Mouse (Mus musculus): ENCODE measurements around the gene Fam129a. TPM values are rescaled to one million over a fixed set of nuclear protein-coding genes. Genes with fewer than 3 reads are reported as not detected.
A peak's percentile ranks its signal among the peaks of the same experiment; 100 is the strongest.

Fam129a gene
- total RNA-seq, 2 experiments from 2014 or later = 12.8 to 18.2 TPM

DNA sequence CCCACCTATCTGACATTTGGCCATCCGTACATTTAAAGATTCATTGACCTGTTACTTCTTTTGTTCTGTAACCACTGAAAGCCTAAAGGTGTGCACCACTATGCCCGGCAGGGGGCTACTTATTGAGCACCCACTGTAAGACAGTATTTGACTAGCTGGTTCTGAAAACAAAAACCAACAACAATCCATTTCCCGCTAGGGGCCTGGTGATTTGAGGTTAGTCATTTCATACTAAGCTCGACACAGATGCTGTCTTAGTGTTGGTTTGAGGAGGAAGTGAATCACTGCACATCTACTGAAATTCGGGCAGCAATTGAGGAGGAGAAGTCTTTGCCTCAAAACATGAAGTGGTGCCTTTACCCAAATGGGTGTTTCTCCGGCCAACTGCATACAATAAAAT is 89.9 kb downstream of the Fam129a start:
- no peak for DNase-seq
- intact Hi-C loops (cut with DNase I) = no loop called here

DNA sequence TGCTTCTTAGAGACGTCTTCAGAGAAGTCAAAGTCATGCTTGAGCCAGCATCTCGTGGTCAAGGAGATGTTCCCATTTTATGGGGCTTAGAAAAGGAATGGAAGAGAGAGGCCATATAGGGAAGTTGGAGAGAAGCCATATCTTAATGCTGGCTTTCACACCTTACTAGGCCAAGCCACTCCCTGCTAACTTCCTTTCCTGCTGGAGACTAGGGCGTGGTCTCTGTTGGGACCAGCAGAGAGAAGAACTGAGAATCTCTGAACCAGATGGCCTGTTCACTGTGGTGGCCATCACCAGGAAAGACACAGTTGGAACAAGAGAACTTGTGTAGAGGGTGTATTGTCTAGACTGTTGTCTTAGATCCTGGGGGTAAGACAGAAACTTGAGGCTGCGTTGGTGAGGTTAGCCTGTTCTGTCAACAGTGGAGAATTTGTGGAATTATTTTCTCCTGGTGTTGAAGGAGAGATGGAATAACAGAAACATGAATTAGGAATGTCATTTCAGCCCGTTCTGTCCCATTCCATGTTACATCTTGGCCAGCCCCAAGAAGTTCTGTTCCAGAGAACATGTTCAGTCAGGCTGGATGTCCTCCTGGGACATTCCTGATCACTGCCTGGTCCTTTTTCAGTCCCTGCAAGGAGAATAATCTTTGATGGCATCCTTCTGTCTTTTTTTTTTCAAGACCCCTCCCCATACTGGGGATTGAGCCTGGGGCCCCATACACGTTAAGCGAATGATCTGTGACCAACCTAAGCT is 90.9 kb downstream of the Fam129a start:
- intact Hi-C loops (cut with DNase I) = no loop called here
- DNase-seq = no peak

DNA sequence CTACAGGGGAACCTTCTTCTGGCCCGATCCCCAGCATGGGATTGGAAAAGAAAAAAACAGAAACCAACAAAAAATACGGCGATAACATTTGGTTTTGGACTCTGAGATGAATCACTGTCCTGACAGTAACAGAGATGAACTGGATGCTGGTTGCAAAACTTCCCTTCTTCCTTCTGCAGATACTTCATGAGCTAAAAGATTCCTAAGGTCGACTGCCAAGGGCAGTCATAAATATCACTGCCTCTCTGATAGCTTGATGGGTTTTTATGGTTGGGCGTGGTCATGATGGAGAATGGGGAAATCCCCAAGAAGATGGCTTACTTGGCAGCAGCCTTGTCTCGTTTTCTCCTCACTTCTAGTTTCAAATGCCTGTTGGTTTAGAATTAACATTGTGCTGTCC is 92.0 kb downstream of the Fam129a start:
- intact Hi-C loops (cut with DNase I) = no loop called here
- DNase-seq = no peak

DNA sequence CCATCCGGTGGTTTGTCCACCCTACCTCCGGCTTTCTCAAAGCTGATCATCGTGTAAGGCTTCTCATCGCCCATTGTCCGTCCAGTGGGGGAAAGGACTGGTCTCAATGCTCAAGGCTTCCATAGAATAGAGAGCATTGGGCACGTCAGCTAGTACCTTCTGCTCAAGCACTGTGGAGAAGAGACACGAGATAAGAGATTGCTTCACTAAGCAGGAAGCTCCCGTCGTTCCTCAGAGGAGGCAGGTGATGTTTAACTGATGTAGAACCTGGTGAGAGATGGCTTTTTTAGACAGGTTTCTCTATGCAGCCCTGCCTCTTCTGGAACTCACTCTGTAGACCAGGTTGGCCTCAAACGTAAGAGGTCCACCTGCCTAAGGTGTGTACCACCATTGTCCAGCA is 93.4 kb downstream of the Fam129a start:
- no peak for DNase-seq
- intact Hi-C loops (cut with DNase I) = no loop called here

DNA sequence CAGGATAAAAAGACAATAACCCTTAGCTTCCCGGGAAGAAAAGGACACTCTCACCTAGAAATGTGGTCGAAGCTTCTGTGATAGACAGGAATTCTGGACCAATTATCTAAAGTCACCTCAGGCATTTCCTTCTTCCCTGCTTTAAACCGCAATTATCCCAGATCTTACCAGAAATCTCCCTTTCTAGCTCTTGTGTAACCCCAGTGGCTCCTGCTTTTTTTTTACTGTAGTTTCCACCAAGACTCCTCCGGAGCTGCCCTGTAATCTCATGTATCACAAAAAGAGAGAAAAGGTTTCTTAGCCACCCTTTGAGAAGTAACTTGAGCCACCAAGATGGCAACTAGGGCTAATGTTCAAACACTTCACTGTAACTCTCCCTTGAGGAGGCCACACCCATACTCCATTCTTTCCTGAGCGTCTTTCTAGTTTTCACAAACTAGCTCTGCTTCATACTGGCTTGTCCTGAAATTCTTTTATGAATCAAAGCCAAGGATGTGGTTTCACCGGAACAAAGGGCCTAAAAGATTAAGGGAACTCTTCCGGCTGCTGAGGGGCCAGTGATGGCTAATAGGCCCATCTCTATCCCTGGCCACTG is 93.9 kb downstream of the Fam129a start:
- no peak for DNase-seq
- intact Hi-C loops (cut with DNase I) = no loop called here

DNA sequence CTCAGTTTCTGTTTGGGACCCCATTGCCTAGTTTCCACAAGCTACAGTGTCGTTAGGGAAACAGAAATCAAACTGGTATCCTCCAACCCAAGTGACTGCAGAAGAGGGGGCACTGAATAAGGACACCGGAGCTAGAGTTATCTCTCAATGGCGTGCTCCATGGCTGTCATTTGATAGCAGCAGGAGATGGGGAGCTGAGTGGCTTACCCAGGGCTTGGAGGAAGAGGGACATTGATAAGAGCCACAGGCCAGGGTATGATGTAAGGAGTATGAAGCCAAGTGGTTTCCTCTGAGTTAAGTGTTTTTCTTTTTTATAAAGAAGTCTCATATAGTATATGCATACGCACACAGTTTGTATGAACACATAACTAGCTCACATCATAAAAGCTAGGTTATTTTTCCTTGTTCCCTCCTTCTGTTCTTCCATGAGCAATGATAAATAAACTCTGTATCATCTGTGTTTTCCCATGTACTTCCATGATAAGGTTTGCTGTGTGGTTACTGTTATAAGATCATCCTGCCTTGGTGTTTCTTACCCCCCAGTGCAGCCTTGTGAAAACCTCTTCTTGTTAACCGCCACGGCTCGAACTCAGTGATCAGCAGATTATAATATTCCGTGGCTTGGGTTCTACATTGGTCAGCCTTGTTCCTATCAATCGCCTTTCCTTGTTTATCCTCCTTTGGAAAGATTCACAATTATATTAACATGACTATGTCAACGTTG is 96.5 kb downstream of the Fam129a start:
- DNase-seq = no peak
- intact Hi-C loops (cut with DNase I) = no loop called here

DNA sequence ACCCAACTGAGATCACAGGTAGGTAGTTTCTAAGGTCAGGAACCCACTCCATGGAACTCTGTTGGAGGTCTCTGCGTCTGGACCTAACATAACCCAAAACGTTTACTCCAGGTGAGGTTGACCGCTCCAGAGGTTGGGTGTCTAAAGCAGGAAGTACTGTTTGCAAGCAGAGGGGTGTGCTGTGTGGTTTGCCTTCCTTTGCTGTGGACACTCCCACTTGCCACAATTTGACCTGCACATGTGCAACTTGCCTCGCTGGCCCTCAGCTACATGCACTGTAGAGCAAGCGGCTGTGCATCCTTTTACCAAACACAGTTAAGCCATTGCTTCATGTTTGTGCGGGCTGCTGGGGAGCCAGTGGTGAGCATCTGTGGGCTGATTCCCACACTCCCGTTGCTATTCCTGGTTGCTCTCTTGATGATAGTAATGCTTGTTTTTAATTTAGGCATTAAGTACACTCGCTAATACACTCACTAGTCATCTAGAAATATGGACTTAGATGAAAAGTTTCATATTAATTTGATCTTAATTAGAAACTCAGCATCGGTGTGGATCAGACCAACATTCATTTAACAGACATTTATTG is 99.1 kb downstream of the Fam129a start:
- intact Hi-C loops (cut with DNase I) = no loop called here
- DNase-seq = no peak

DNA sequence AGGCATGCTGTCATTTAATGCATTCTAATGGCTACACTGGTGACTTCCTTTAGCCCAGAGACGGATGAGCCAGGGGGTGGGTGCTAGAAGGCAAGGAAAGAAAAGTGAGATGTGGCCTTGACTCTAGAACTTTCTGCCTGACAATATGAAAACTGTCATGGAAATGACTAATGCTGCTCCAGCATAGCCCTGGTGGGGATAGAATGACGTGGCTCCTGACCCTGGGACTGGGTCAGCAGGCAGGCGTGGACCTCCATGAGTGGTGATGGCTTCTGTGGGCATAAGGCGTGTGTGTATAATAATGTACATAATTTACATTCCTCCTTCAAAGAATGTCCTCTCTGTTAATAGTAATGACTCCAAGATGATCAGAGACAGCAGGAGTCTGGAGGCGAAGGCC is 104.7 kb downstream of the Fam129a start:
- intact Hi-C loops (cut with DNase I) = no loop called here
- no peak for DNase-seq

DNA sequence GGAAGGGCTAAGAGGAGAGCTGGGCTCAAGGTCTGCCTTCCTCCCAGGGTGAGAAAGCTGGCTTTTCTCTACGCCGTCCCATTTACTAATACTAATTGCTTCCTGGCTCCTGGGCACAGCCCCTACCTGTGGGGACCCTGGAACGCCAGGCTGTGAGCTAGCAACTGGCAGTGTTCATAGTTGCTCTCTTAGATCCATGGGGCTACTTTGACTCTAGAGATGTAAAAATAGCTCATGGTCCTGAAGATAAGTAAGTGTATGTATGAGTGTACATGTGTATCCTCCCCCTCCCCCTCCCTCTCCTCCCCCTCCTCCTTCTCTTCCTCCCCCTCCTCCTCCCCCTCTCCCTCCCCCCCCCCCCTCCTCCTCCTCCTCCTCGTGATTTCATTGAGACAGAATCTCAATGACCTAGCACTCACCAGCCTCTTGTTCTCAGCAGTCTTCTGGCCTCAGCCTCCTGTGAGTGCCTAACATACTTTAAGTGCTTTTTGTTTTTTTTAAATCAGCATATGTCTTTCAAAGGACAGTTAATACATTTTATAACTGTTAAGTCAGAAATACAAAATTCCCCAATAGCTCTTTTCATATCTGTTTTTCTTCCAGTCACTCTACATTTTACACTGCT is 106.3 kb downstream of the Fam129a start:
- intact Hi-C loops (cut with DNase I) = no loop called here
- no peak for DNase-seq

DNA sequence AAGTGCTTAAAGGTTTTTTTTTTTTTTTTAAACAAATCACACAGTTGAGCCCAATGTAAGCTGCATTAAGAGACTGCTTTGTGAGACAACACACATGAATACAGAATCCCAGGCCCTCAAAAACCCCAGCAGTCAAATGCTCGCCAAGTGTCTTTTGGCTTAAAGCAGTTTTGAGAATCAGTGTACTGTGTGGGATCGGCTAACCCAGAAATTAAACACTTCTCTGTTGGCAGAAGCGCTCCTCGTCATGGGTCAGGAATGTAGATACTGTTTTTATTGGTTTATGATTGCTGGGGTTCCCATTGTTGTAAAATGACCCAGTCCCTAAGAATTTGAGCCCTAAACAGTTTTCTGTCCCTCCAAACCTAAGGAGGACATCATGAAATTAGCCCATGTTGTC is 107.0 kb downstream of the Fam129a start:
- DNase-seq = no peak
- intact Hi-C loops (cut with DNase I) = no loop called here

DNA sequence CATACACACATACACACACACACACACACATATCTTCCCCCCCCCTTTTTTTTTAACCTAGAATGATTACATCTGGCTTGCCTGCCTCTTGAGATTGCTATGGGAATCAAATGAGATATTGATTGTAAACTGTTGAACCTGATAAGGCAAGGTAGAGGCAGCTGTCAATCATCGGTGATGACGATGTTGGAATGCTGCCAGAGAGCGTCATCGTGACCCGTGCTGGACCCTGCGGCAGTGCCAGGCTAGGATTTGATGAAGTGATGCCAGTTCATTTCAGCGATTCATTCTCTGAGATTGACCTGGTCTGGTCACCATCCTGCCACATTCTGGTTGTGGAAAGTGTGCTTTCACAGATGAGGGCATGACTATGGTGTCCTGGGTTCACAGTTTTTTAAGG is 108.2 kb downstream of the Fam129a start:
- intact Hi-C loops (cut with DNase I) = no loop called here
- no peak for DNase-seq

DNA sequence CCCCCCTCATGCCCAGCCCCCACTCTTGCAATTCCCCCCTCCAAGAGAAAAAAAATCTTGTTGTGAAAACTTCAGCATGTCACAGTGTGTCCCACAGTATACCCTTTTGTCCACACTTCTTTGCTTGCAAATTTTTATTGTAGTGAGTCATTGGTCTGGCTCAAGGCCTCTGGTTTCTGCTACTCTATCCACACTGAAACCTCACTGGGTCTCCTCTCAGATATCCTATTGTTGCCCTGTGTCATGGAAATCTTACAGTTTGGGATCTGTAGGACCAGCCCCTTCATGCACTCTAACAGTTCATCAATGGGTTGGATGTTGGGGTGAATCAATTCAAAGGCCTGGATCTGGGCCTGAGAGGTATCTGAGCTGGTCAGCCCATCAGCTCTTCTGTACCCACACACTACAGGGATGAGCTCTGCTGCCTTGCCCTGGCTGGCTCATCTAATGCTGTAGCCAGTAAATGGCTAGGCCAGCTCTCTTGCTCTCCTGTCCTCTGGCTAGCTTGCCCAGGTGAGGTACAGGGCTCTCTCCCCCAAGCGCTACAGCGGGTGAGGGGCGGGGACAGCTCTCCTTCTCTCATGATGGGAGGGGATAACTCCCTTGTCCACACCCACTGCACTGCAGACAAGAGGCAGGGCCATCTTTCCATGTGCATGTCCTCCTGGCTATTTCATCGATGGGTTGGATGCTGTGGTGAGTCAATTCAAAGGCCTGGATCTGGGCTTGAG is 109.1 kb downstream of the Fam129a start:
- intact Hi-C loops (cut with DNase I) = no loop called here

DNA sequence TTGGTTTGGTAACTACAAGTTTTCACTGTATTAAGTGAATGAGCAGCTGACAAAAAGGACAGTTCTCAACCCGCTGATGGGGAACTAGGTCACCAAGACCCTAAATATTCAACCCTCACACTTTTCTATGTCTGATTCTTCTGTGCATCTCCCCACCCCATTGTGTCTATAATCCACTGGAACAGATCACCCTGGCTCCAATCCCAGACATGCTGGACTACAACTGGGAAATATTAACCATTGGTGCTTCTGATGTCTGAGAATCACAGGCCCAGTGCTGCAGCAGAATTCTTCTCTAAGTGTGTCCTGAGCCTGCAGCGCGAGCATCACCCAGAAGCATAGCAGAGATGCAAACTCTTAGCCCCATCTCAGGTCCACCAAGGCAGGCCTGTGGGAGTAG is 110.0 kb downstream of the Fam129a start:
- intact Hi-C loops (cut with DNase I) = no loop called here
- DNase-seq = no peak

More for the DNA sequence above, 109.1 kb downstream of the Fam129a start:
- no peak for DNase-seq

DNA sequence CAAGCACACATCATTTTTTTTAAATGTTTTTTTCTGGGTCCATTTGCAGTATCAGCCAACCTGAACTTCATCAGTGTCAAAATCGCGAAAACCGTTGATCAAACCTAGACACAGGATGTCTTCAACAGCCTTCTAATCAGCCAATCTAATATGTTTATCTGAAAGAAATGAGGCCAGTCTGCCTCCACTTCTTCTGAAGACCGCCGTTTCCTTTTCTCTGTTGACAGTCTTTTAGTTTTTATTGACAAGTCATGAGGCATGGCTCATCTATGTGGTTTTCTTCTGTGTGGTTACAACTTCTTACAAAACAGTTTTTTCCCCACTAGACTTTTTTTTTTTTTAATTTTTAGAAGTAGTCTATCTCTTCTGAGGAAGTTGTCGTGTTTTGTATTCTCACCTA is 111.9 kb downstream of the Fam129a start:
- no peak for DNase-seq
- intact Hi-C loops (cut with DNase I) = no loop called here

DNA sequence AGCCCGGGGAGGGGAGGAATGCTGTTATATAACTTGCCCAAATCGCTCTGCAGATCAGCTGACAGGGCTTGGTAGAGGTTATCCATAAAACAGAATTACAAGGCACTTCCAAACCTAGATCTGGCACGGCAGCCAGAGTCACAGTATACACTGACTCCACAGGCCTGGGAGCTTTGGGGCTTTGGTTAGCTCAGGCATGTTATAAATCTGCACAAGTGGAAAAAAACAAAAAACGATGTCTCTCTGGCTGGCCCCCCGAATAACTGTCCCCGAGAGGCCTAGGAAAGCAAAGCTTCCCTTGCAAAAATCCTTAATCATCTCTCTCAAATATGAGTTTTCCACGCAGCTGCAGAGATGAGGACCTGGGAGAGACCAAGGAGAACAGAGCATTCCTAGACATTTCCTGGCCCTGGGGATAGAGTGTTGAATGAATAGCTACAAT is 113.5 kb downstream of the Fam129a start:
- intact Hi-C loops (cut with DNase I) = no loop called here
- no peak for DNase-seq

DNA sequence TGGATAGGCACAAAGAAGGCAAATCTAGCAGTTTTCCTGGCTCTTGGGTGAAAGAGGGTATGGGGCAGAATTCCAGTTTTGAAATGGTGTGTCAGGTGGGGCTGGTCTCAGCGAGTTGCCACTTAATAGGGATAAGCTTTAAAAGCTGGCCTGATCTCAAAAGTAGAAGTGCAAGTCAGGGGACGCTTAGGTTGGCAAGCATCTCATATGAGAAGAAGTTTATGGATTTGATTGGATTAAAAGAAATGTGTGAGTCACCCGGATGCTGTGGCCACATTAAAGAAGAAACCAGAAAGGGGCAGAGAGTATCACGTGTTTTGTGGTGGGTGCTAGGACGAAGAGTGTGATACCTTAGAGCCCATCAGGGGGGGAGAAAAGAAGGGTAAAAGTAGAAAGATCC is 114.0 kb downstream of the Fam129a start:
- no peak for DNase-seq
- intact Hi-C loops (cut with DNase I) = loop anchor here (5.0 kb wide), 2 partner anchors 63 to 113 kb away; partner anchors contain the start of gene Fam129a

DNA sequence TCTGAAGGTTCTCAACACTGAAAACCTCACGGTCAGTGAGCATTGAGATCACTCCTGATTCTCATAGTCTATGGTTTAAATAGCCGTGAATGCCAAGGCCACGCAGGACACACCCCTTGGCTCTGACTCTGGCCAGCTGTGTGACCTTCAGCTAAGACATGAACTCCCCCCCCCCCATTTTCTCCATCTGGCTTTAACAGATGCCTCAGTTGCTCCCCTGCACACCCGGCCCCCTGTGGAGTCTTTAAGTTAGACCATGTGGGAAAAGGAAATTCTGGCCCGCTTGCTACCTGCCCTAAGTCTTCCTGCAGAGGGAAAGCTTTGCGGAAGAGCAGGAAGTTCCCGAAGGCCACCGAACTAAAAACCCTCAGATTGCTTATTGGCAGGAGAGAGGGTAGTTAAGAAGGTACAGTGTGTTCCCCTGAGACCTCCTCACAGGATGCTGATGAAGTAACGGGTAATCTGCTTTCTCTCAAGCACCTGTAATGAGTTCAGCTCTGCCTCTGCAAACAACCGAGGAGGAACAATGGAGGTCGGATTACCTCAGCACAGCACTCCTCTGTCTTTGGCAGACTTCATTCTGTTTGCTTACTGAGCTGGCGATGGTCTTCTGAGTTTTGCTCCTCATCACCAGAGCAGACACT is 114.8 kb downstream of the Fam129a start:
- DNase-seq = no peak
- intact Hi-C loops (cut with DNase I) = loop anchor here (5.0 kb wide), 2 partner anchors 63 to 113 kb away; partner anchors contain the start of gene Fam129a

DNA sequence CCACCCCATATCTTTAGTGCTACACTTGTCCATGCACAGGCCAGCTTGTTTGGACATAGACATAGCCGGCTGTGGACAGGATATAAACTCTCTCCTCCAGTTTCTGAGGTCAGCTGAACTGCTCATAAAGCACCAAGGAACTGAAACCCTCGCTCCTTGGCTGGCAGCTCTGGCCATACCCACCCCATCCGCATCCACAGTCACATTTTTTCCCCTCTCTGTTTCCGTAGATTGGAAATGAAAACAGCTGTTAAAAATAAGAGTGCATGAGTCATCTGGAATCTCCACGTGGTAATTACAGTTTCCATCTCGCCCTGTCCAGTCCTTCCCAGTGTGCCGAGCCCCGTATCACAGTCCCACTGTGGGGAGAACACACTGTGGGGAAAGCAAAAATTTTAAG is 115.7 kb downstream of the Fam129a start:
- DNase-seq = peak; percentile 35 to 62
- intact Hi-C loops (cut with DNase I) = loop anchor here (5.0 kb wide), 2 partner anchors 64 to 114 kb away; partner anchors contain the start of gene Fam129a

DNA sequence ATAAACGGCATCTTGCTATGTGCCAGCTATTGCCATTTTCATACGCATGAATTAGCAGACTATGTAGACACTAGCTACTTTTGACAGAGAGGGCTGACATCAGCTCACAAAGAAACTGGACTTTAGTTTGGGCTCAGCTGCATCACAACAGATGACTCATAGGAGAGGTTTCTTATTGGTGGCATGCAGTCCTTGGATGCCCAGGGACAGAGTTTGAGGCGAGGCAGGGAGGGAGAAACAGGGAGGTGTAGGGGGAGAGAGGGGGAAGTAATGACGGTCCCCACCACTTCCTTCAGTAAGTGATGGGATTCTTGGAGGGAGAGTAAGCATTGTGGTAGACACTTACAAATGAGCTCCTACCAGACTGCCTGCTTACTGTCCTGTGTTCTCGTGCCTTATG is 118.0 kb downstream of the Fam129a start:
- intact Hi-C loops (cut with DNase I) = loop anchor here (5.0 kb wide), 2 partner anchors 67 to 117 kb away; partner anchors contain the start of gene Fam129a
- no peak for DNase-seq

Data from heart, postnatal 36 days (tissue).